Mouse (Mus musculus): ENCODE data around the gene Kif23. TPM values are rescaled to one million over a fixed set of nuclear protein-coding genes. Genes with fewer than 3 reads are reported as not detected.

Gene Kif23
- polyA plus RNA-seq, 1 experiment, result 65.2 TPM

DNA sequence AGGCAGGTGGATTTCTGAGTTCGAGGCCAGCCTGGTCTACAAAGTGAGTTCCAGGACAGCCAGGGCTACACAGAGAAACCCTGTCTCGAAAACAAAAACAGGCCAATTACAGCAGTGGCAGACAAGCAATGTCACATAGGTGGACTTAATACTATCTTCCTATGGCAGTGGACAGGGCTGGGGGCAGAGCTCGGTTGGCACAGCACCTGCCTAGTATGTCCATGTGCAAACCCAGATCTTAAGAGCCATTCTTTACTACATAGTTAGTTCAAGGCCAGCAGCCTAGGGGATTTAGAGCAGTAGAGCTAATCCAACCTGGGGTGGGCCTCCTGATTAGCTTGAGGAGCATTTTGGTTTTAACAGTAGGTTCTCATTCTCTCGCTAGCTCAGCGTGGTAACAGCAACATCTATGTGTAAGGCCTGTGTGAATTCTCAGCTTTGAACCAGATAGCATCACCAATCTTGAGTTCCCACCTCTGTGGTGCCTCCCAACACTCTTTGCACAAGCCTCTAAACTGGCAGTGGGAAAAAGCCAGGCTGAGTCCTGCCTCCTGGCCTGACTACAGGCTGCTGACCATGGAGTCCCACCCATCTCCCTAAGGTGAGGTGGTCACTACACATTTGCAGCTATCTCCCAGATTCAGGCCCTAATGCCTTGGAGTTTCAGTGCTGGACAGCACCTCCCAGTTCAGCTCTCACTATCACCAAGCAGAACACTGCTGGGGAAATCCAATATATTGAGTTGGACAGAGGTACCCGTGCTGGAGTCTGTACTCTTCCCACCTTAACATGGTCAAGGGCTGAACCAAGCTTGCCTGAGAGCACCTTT, 35.1 kb downstream of the Kif23 start:
- no peak overlapping the region for H3K4me3 ChIP-seq (ENCODE audit: insufficient read depth, poor library complexity, severe bottlenecking)
- TF ChIP-seq MAX (IDR thresholded peaks at IDR 0.05), result no peak
- no peak for TF ChIP-seq CTCF (IDR thresholded peaks at IDR 0.05; ENCODE audit: control insufficient read depth, insufficient read depth, insufficient read length)
- TF ChIP-seq MYOG (IDR thresholded peaks at IDR 0.05; ENCODE audit: control insufficient read depth, extremely low read depth, insufficient read length), result no peak
- no peak for TF ChIP-seq CEBPB (IDR thresholded peaks at IDR 0.05; ENCODE audit: low read depth)
- no peak for TF ChIP-seq FOSL1 (IDR thresholded peaks at IDR 0.05; ENCODE audit: insufficient read depth, low read length, poor library complexity, severe bottlenecking)
- TF ChIP-seq MYOD1 (IDR thresholded peaks at IDR 0.05; ENCODE audit: control insufficient read depth, insufficient read length, low read depth), result no peak
- TF ChIP-seq USF1 (IDR thresholded peaks at IDR 0.05; ENCODE audit: low read depth), result no peak
- no peaks in the 10 kb centered on the region for H3K27me3 ChIP-seq (ENCODE audit: control insufficient read depth, insufficient read depth, insufficient read length)
- no peak overlapping the region for H3ac ChIP-seq (ENCODE audit: control insufficient read depth, insufficient read length, low read depth)
- peaks cover 12% of the 10 kb centered on the region for H3K79me3 ChIP-seq (ENCODE audit: low read depth)
- peaks cover 19% of the 10 kb centered on the region for H3K79me2 ChIP-seq (ENCODE audit: control insufficient read depth, insufficient read depth)
- peaks cover 18% of the 10 kb centered on the region for H3K36me3 ChIP-seq (ENCODE audit: control insufficient read depth, insufficient read depth)

GRCm38 (mm10) chr9:61910526-61911256, 35.9 kb downstream of the Kif23 start:
- peaks cover 19% of the 10 kb centered on the region for H3K79me2 ChIP-seq (ENCODE audit: control insufficient read depth, insufficient read depth)
- TF ChIP-seq MAX (IDR thresholded peaks at IDR 0.05), result no peak
- peaks cover 12% of the 10 kb centered on the region for H3K79me3 ChIP-seq (ENCODE audit: low read depth)
- H3K4me3 ChIP-seq (ENCODE audit: insufficient read depth, poor library complexity, severe bottlenecking), result no peak overlapping the region
- H3K36me3 ChIP-seq (ENCODE audit: control insufficient read depth, insufficient read depth), result peaks cover 17% of the 10 kb centered on the region
- H3ac ChIP-seq (ENCODE audit: control insufficient read depth, insufficient read length, low read depth), result no peak overlapping the region
- no peaks in the 10 kb centered on the region for H3K27me3 ChIP-seq (ENCODE audit: control insufficient read depth, insufficient read depth, insufficient read length)

GRCm38 (mm10) chr9:61909633-61910032, 36.9 kb downstream of the Kif23 start:
- H3K4me3 ChIP-seq (ENCODE audit: insufficient read depth, poor library complexity, severe bottlenecking), result no peak overlapping the region
- H3K79me2 ChIP-seq (ENCODE audit: control insufficient read depth, insufficient read depth), result peaks cover 19% of the 10 kb centered on the region
- H3ac ChIP-seq (ENCODE audit: control insufficient read depth, insufficient read length, low read depth), result no peak overlapping the region
- peaks cover 12% of the 10 kb centered on the region for H3K79me3 ChIP-seq (ENCODE audit: low read depth)
- H3K36me3 ChIP-seq (ENCODE audit: control insufficient read depth, insufficient read depth), result peaks cover 17% of the 10 kb centered on the region
- H3K27me3 ChIP-seq (ENCODE audit: control insufficient read depth, insufficient read depth, insufficient read length), result no peaks in the 10 kb centered on the region
- TF ChIP-seq CTCF (IDR thresholded peaks at IDR 0.05; ENCODE audit: control insufficient read depth, insufficient read depth, insufficient read length), result no peak
- TF ChIP-seq MYOG (IDR thresholded peaks at IDR 0.05; ENCODE audit: control insufficient read depth, extremely low read depth, insufficient read length), result no peak
- no peak for TF ChIP-seq CEBPB (IDR thresholded peaks at IDR 0.05; ENCODE audit: low read depth)
- TF ChIP-seq FOSL1 (IDR thresholded peaks at IDR 0.05; ENCODE audit: insufficient read depth, low read length, poor library complexity, severe bottlenecking), result no peak
- TF ChIP-seq MYOD1 (IDR thresholded peaks at IDR 0.05; ENCODE audit: control insufficient read depth, insufficient read length, low read depth), result no peak

GRCm38 (mm10) chr9:61908832-61909407, 37.7 kb downstream of the Kif23 start:
- no peak overlapping the region for H3ac ChIP-seq (ENCODE audit: control insufficient read depth, insufficient read length, low read depth)

DNA sequence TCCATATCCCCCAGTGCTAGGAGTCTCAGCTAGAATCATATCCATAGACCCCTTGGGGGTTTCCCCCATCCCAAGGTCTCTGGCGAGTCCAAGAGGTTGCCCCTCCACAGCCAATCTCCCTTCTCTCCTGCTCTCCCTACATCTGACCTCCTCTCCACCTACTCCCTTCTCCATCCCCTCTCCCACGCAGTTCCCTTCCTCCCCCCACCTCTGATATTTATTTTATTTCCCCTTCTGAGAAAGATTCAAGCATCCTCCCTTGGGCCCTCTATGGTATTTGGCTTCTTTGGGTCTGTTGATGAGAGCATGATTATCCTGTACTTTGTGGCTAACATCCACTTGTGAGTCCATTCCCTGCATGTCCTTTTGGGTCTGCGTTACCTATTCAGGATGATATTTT, 38.2 kb downstream of the Kif23 start:
- Histone ChIP-seq H3K79me2 (ENCODE audit: control insufficient read depth, insufficient read depth) (peaks cover 8% of the 10 kb centered on the region), H3K36me3 (ENCODE audit: control insufficient read depth, insufficient read depth) (peaks cover 12% of the 10 kb centered on the region), H3K27me3 (ENCODE audit: control insufficient read depth, insufficient read depth, insufficient read length) (no peaks in the 10 kb centered on the region), H3K79me3 (ENCODE audit: low read depth) (peaks cover 3% of the 10 kb centered on the region), H3K4me3 (ENCODE audit: insufficient read depth, poor library complexity, severe bottlenecking) (no peak overlapping the region), H3ac (ENCODE audit: control insufficient read depth, insufficient read length, low read depth) (no peak overlapping the region)
- TF ChIP-seq MYOD1 (IDR thresholded peaks at IDR 0.05; ENCODE audit: control insufficient read depth, insufficient read length, low read depth) (no peak), CTCF (IDR thresholded peaks at IDR 0.05; ENCODE audit: control insufficient read depth, insufficient read depth, insufficient read length) (no peak), FOSL1 (IDR thresholded peaks at IDR 0.05; ENCODE audit: insufficient read depth, low read length, poor library complexity, severe bottlenecking) (no peak), MYOG (IDR thresholded peaks at IDR 0.05; ENCODE audit: control insufficient read depth, extremely low read depth, insufficient read length) (no peak), MAX (IDR thresholded peaks at IDR 0.05) (no peak), CEBPB (IDR thresholded peaks at IDR 0.05; ENCODE audit: low read depth) (no peak), USF1 (IDR thresholded peaks at IDR 0.05; ENCODE audit: low read depth) (no peak)

More at GRCm38 (mm10) chr9:61908832-61909407, 37.7 kb downstream of the Kif23 start:
- H3K79me3 ChIP-seq (ENCODE audit: low read depth), result peaks cover 9% of the 10 kb centered on the region
- H3K79me2 ChIP-seq (ENCODE audit: control insufficient read depth, insufficient read depth), result peaks cover 14% of the 10 kb centered on the region
- H3K27me3 ChIP-seq (ENCODE audit: control insufficient read depth, insufficient read depth, insufficient read length), result no peaks in the 10 kb centered on the region
- H3K4me3 ChIP-seq (ENCODE audit: insufficient read depth, poor library complexity, severe bottlenecking), result no peak overlapping the region
- TF ChIP-seq MYOG (IDR thresholded peaks at IDR 0.05; ENCODE audit: control insufficient read depth, extremely low read depth, insufficient read length), result no peak
- TF ChIP-seq MYOD1 (IDR thresholded peaks at IDR 0.05; ENCODE audit: control insufficient read depth, insufficient read length, low read depth), result no peak
- TF ChIP-seq CEBPB (IDR thresholded peaks at IDR 0.05; ENCODE audit: low read depth), result no peak
- TF ChIP-seq FOSL1 (IDR thresholded peaks at IDR 0.05; ENCODE audit: insufficient read depth, low read length, poor library complexity, severe bottlenecking), result no peak
- no peak for TF ChIP-seq USF1 (IDR thresholded peaks at IDR 0.05; ENCODE audit: low read depth)
- no peak for TF ChIP-seq CTCF (IDR thresholded peaks at IDR 0.05; ENCODE audit: control insufficient read depth, insufficient read depth, insufficient read length)
- TF ChIP-seq MAX (IDR thresholded peaks at IDR 0.05), result no peak
- peaks cover 17% of the 10 kb centered on the region for H3K36me3 ChIP-seq (ENCODE audit: control insufficient read depth, insufficient read depth)

Data from C2C12 (cell line).